Mouse (Mus musculus): ENCODE measurements around the gene Mvb12a.
"Not testable (repeated sequence)": the region's sequence is repeated elsewhere in the genome, so short reads cannot be mapped to it uniquely, and the experiment has no call there.

The Mvb12a gene

DNA sequence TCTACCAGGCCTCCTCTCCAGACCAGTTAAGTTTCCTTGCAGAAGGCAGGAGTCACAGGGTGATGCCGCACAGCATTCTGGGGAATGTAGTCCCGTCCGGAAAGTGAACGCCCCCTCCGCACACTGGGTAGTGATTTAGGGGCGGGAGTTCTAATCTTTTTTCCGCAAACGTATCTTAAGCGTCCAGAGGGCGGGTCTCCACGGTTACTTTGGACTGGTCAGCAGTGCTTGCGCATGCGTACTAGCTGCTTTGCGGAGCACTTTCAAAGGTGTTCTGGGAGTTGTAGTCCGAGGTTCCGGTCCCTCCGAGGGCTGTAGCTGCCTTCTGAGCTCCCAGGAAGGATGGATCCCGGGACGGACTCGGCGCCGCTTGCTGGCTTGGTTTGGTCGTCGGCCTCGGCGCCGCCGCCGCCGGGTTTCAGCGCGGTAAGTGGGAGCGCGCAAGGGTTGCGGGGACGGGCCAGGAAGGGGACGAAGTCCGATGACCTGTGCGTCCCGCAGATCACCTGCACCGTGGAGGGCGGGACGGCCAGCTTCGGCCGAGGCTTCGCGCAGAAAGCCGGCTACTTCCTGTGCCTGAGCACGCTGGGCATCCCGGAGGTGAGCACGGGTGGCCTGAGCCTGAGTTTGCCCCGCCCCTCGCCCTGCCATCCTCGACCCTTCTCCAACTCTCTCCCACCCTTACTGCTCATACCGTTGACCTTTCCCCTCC lies at the start of gene Mvb12a:
Gene Mvb12a, plus strand, starts transcription at position 291 of the 712 bp plus-strand sequence.
- DNase-seq (ENCODE audit: low spot score in 2 of 2): peak; percentile 97 to 99

GRCm38 (mm10) chr8:71495039-71495438 lies 47.7 kb upstream of the Mvb12a start:
- peak in 1 of 2 experiments; percentile 81 for DNase-seq (ENCODE audit: low spot score in 2 of 2)

DNA sequence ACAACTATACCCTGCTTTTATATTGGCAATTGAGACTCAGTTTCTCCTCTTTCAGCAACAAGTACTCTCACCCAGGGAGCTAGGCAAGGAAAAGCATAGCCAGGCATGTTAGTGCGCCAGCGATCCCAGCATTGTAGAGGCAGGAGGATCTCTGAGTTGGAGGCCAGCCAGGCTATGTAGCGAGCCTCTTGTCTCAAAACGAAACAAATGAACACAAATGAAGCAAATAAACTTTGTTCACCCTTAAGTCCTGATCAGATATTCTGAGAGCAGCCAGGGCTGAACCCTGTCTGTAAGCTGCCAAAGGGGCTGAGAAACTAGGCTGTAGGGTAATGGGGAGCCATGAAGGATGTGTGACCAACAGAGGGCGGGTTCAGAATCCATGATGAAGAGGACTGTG lies 46.9 kb upstream of the Mvb12a start:
- DNase-seq (ENCODE audit: low spot score in 2 of 2): no peak

GRCm38 (mm10) chr8:71496481-71496880 lies 46.2 kb upstream of the Mvb12a start:
- DNase-seq (ENCODE audit: low spot score in 2 of 2): no peak

DNA sequence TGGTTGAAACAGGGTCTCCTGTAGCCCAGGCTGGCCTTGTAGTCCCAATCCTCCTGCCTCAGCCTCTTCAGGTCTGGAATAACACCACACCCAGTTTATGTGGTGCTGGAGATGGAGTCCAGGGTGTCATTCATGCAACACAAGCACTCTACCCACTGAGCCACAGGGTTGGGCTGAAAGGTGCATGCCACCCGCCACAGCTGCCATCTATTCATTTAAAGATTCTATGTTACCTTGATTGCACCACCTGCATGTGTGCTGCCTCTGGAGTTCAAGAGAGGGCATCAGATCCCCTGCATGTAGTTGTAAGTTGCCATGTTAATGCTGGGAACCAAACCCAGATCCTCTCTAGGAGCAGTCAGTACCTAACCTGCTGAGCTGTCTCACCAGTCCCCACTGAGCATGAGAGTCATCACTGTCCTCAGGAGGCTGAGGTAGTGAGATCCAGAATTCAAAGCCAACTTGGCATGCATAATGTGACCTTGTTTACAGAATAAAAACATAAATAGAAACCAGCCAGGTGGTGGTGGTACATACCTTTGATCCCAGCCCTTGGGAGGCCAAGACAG lies 45.6 kb upstream of the Mvb12a start:
- DNase-seq (ENCODE audit: low spot score in 2 of 2): no peak

- no peak for DNase-seq (ENCODE audit: low spot score in 2 of 2)
Observed at GRCm38 (mm10) chr8:71497881-71498501, 44.7 kb upstream of the Mvb12a start.

GRCm38 (mm10) chr8:71498816-71499690 lies 43.7 kb upstream of the Mvb12a start:
- no peak for DNase-seq (ENCODE audit: low spot score in 2 of 2)

DNA sequence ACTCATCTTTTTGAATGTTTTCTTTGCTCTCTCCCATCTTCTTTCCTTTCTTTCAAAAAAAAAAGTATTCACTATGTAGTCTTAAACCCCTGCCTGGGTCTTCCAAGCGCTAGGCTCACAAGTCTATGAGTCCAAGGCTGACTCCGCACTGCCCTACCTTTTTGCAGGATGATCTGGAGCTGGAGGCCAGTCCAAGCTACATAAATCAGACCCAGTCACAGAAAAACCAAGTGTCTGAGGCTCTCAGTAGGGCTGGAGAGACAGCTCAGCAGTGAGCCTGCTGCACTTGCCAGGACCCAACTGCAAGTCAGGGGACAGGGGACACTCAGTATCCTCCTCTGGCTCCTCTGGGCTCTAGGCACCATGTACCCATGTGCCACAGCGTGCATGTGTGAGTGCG lies 38.4 kb upstream of the Mvb12a start:
- DNase-seq (ENCODE audit: low spot score in 2 of 2): no peak

- DNase-seq (ENCODE audit: low spot score in 2 of 2): no peak
Observed at GRCm38 (mm10) chr8:71505326-71505725, 37.4 kb upstream of the Mvb12a start.

- DNase-seq (ENCODE audit: low spot score in 2 of 2): no peak
Observed at GRCm38 (mm10) chr8:71505979-71506378, 36.7 kb upstream of the Mvb12a start.

DNA sequence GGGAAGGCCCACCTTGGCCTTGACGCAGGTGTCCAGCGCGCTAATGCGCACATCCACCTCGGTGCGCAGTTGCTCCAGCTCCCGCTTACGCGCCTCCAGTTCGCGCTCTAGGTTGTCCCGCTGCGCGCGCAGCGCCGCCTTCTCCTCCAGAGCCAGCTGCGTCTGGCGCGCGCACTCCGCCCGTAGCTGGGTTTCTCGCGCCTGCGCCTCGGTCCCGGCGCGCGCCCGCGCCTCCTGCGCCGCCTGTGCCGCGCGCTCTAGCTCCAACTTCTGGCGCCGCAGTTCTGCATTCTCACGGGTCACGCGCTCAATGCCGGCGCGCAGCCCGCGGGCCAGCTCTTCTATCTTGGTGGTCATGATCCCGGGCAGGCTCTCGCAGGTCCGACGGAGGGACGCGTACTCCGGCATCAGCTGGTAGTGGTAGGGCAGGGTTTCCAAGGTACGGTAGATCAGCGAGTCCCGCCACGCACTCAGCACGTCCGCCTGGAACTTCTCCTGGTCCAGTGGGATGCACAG lies 35.1 kb upstream of the Mvb12a start:
- DNase-seq (ENCODE audit: low spot score in 2 of 2): peak in 1 of 2 experiments; percentile 83

DNA sequence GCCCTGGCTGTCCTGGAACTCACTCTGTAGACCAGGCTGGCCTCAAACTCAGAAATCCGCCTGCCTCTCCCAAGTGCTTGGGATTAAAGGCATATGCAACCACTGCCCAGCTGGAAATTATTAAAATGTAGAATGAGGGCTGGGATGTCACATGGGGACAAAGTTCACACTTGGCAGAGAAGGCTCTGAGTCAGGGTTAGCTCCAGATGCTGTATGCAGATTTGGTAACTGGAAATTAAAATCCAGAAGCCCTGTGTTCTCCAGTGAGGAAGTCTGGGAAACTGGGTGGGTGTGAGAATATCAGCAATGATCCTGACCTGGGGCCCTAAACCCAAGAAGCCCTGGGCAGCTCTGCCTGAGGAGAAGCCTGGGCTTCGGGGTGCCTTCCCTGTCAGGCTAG lies 33.4 kb upstream of the Mvb12a start:
- DNase-seq (ENCODE audit: low spot score in 2 of 2): no peak

GRCm38 (mm10) chr8:71511644-71512043 lies 31.1 kb upstream of the Mvb12a start, which contains the start of gene Plvap:
TSS of gene Plvap (minus strand) at chr8:71511752.
- no peak for DNase-seq (ENCODE audit: low spot score in 2 of 2)

GRCm38 (mm10) chr8:71513018-71513754 lies 29.5 kb upstream of the Mvb12a start:
- DNase-seq (ENCODE audit: low spot score in 2 of 2): no peak

- no peak for DNase-seq (ENCODE audit: low spot score in 2 of 2)
Observed at GRCm38 (mm10) chr8:71515043-71515442, 27.7 kb upstream of the Mvb12a start.

- no peak for DNase-seq (ENCODE audit: low spot score in 2 of 2)
Observed at GRCm38 (mm10) chr8:71516786-71517185, 25.9 kb upstream of the Mvb12a start.

DNA sequence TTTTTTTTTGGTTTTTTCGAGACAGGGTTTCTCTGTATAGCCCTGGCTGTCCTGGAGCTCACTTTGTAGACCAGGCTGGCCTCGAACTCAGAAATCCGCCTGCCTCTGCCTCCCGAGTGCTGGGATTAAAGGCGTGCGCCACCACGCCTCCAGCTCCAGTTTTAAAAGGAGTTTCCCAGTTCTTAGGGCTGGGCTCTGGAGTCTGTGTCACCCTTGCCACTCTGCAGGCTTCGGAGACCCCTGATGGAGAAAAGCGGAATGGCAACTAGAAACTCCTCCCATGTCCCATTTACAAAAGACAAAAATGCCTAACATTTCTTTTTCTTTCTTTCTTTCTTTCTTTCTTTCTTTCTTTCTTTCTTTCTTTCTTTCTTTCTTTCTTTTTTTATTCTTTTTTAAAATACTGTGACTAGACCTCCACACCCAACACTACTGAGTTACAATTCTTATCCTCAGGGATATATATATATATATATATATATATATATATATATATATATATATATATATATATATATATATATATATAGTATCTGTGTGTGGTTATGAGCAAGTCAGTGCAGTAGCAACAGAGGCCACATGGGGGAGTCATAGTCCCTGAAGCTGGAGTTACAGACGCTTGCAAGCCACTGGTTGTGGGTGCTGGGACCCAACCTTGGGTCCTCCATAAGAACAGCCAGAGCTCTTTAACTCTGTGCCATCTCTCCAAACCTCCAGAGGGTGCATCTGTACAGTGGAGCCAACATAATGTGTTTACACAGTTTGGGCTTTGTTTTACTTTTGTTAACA lies 23.5 kb upstream of the Mvb12a start:
- DNase-seq (ENCODE audit: low spot score in 2 of 2): not testable (repeated sequence)

GRCm38 (mm10) chr8:71521634-71522033 lies 21.1 kb upstream of the Mvb12a start:
- DNase-seq (ENCODE audit: low spot score in 2 of 2): peak; percentile 74 to 94

DNA sequence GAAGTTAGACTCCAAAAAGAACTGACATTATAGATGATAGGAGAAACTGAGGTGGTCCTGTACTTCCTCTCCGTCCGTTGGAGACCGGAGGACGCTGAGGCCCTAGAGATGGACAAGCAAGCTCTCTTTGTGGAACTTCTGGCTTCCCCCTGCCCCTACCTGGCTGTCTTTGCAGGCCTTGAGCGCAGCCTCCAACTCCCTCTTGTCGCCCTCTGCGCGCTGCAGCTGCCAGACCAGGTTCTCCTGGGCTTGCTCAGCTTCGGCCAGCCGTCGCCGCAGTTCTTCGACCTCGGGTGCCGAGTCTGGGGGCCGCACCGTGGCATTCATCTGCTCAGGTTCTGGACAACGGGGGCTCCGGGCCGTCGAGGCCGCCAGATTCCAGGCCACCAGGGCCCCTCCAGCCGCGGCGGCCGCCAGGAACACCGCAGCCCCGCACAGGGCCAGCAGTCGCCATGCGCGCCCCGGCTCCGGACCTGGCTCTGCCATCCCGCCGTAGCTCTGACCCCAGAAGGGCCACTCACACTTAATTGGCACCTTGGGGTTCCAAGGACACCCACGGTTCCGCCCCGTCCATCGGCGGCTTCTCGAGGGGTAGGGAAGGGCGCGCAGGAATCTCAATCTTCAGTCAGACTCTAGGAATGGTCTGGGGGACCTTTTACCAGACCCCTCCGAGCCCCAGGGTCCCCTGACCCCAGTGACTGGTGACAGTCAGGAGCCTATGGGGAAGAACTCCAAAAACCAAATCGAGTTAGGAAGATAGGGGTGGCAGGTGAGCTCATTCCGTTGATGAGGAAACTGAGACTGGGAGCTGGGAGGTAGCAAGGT lies 17.3 kb upstream of the Mvb12a start, which contains the start of gene Ccdc194:
Gene Ccdc194, minus strand, starts transcription at position 486 of the 825 bp plus-strand sequence.
- DNase-seq (ENCODE audit: low spot score in 2 of 2): no peak
